21 mouse cellular contexts compared by ENCODE assay signal in genomic region chr9:70859233-70859632, GRCm38 (mm10).
A peak's percentile ranks its signal among the peaks of the same experiment; 100 is the strongest.
DNase-seq lines count a peak whose midpoint lies in the region; ATAC-seq and TF ChIP-seq lines count a peak whose summit lies in the region.
"Had no signal": no experiment of that assay in that cellular context is flagged by ENCODE, and none has a peak within 500 bp of the region (broad histone marks: within the 10 kb centered on the region; RNA-seq: fewer than 3 reads in every experiment).

No protein-coding gene starts in this region.

- H3K4me2 ChIP-seq in kidney, embryonic 15.5 days, result no peak overlapping the region
- no peak overlapping the region for H3K4me2 ChIP-seq in liver, embryonic 13.5 days
- no peak overlapping the region for H3K4me2 ChIP-seq in liver, postnatal 0 days (ENCODE audit: low read depth, low read length)
- H3K4me2 ChIP-seq: embryonic facial prominence, embryonic 15.5 days; heart, embryonic 13.5 days; hindbrain, embryonic 15.5 days had no signal

- H3K4me1 ChIP-seq in kidney, embryonic 15.5 days, result peaks cover 48% of the 10 kb centered on the region
- peaks cover 53% of the 10 kb centered on the region for H3K4me1 ChIP-seq in liver, embryonic 13.5 days (replicated peaks)
- peaks cover 30% of the 10 kb centered on the region for H3K4me1 ChIP-seq in liver, postnatal 0 days (ENCODE audit: insufficient read depth)

- no peak overlapping the region for H3K4me3 ChIP-seq in kidney, embryonic 15.5 days (replicated peaks)
- H3K4me3 ChIP-seq in liver, embryonic 13.5 days (replicated peaks), result no peak overlapping the region
- H3K4me3 ChIP-seq in liver, postnatal 0 days (ENCODE audit: low read depth, low read length), result no peak overlapping the region
- H3K4me3 ChIP-seq: embryonic facial prominence, embryonic 15.5 days; erythroblast, embryonic 14.5 days; forebrain, embryonic 10.5 days; heart, embryonic 13.5 days; hindbrain, embryonic 15.5 days had no signal

- WGBS in kidney, embryonic 15.5 days, result 19% methylated on average over 5 of the region's 5 CpGs
- 55% methylated on average over 5 of the region's 5 CpGs for WGBS in liver, embryonic 13.5 days (ENCODE audit: insufficient replicate concordance)
- 68% methylated on average over 5 of the region's 5 CpGs for WGBS in liver, postnatal 0 days (ENCODE audit: insufficient replicate concordance)

- no peak for TF ChIP-seq EP300 in liver, postnatal 0 days (IDR thresholded peaks at IDR 0.05; ENCODE audit: low read depth)

- peak overlapping the region; percentile 77 for H3K27ac ChIP-seq in kidney, embryonic 15.5 days
- 0 out of 2 replicates have a peak overlapping the region, but pooled peaks have one; percentile 10 for H3K27ac ChIP-seq in liver, embryonic 13.5 days
- no peak overlapping the region for H3K27ac ChIP-seq in liver, postnatal 0 days (ENCODE audit: low read depth)
- H3K27ac ChIP-seq: embryonic facial prominence, embryonic 15.5 days; forebrain, embryonic 10.5 days; heart, embryonic 13.5 days; hindbrain, embryonic 15.5 days had no signal

- no peaks in the 10 kb centered on the region for H3K9me3 ChIP-seq in kidney, embryonic 15.5 days (replicated peaks)
- H3K9me3 ChIP-seq in liver, embryonic 13.5 days (replicated peaks), result no peaks in the 10 kb centered on the region
- H3K9me3 ChIP-seq in liver, postnatal 0 days (ENCODE audit: low read length), result no peaks in the 10 kb centered on the region
- H3K9me3 ChIP-seq: embryonic facial prominence, embryonic 15.5 days; forebrain, embryonic 10.5 days; heart, embryonic 13.5 days; hindbrain, embryonic 15.5 days had no signal

- no peaks in the 10 kb centered on the region for H3K27me3 ChIP-seq in kidney, embryonic 15.5 days
- H3K27me3 ChIP-seq in liver, embryonic 13.5 days, result no peaks in the 10 kb centered on the region
- no peaks in the 10 kb centered on the region for H3K27me3 ChIP-seq in liver, postnatal 0 days (ENCODE audit: insufficient read depth, low read length)
- H3K27me3 ChIP-seq: embryonic facial prominence, embryonic 15.5 days; heart, embryonic 13.5 days; hindbrain, embryonic 15.5 days had no signal

- peak; percentile 83 for ATAC-seq in kidney, embryonic 15.5 days (replicated peaks; ENCODE audit: low FRiP score)
- no peak for ATAC-seq in liver, embryonic 13.5 days (ENCODE audit: low read depth)
- ATAC-seq in liver, postnatal 0 days, result no peak
- no peak for ATAC-seq in megakaryocyte-erythroid progenitor cell, adult 5-6 weeks (replicated peaks; ENCODE audit: low FRiP score, low TSS enrichment, poor library complexity, severe bottlenecking)
- ATAC-seq: forebrain, embryonic 14.5 days had no signal

- no peaks in the 10 kb centered on the region for H3K36me3 ChIP-seq in kidney, embryonic 15.5 days
- H3K36me3 ChIP-seq in liver, embryonic 13.5 days, result no peaks in the 10 kb centered on the region
- no peaks in the 10 kb centered on the region for H3K36me3 ChIP-seq in liver, postnatal 0 days (replicated peaks; ENCODE audit: insufficient read depth, low read length)
- H3K36me3 ChIP-seq: embryonic facial prominence, embryonic 15.5 days; forebrain, embryonic 10.5 days; heart, embryonic 13.5 days; hindbrain, embryonic 15.5 days had no signal

- H3K9ac ChIP-seq in kidney, embryonic 15.5 days, result no peak overlapping the region
- H3K9ac ChIP-seq in liver, embryonic 13.5 days, result no peak overlapping the region
- H3K9ac ChIP-seq in liver, postnatal 0 days (replicated peaks), result no peak overlapping the region
- H3K9ac ChIP-seq: embryonic facial prominence, embryonic 15.5 days; heart, embryonic 13.5 days; hindbrain, embryonic 15.5 days had no signal

- no peak for TF ChIP-seq CTCF in liver, postnatal 0 days (IDR thresholded peaks at IDR 0.05; ENCODE audit: low read depth)

- DNase-seq in kidney, postnatal 36 days, result no peak
- no peak for DNase-seq in liver, embryonic 13.5 days
- no peak for DNase-seq in liver, postnatal 0 days
- peak; percentile 65 for DNase-seq in mesoderm, embryonic 11.5 days (ENCODE audit: low read depth, low spot score)
- peak; percentile 67 for DNase-seq in retina, postnatal 1 day
- DNase-seq: adrenal gland, adult 2 months; adrenal gland, postnatal 25 days; cerebellum, adult 11 months; cerebellum, adult 8-10 months; cerebellum, postnatal 14 days; gastrocnemius, postnatal 36 days; heart, adult 11 months; heart, postnatal 36 days had no signal

Comparison
In these comparisons a context has a peak if more than half of its experiments do, and no peak if none do; other contexts are left out.
1. DNase-seq: peak in mesoderm, embryonic 11.5 days (single experiment) and retina, postnatal 1 day (single experiment); none in kidney, postnatal 36 days (0 of 2), liver, embryonic 13.5 days (single experiment) and liver, postnatal 0 days (single experiment).